Mouse (Mus musculus): Measurements from ENCODE around the gene Nptx1.
A peak's percentile ranks its signal among the peaks of the same experiment; 100 is the strongest.

Gene Nptx1

DNA sequence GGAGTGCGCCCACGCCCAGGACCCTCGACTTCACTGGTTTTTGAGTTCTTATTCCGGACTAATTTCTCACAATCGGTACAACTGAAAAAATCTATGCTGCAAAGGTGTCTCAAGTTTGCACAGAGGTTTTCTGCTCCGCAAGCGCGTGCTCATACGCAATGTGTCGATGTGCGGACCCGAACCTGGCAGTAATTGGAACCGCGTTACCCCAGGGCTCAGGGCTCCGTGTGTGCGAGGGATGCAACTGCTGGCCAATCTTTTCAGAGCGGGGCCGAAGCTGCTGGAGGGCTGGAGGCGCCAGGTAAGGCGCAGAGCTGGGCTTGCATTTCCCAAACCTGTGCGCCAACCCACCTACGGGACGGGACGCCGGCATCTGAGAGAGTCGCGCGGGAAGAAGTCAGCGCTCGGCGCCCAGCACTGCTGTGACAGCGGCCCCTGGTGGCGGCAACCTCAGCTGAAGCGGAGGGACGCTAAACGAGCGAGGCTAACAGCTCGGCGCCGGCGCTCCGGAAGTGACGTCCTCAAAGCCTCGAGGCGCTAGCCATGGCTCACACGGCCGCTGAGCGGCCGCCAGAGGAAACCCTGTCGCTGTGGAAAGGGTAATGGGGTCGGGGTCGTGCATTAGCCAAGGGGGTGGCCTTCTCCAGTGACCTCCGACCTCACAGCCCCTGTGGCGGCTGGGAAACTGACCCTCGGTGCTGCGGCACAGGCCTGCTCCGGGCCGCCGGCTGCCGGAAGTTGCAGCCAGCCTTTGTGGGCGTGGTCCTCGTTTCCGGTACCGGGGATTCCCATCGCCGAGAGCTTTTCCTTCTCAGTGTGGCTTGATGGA, 56.5 kb downstream of the Nptx1 start, which contains the start of gene Endov:
Gene Endov (plus strand): TSS at position 487 of the 829 bp plus-strand sequence.
- DNase-seq: peak; percentile 100
